Mouse (Mus musculus): ENCODE measurements around the gene Tgfa. TPM values are rescaled to one million over a fixed set of nuclear protein-coding genes. Genes with fewer than 3 reads are reported as not detected.

Gene Tgfa
- polyA plus RNA-seq, 1 experiment from 2014 or later: 1.5 TPM

- H3K27me3 ChIP-seq: no peaks in the 10 kb centered on the region
- 96% methylated on average over 2 of the region's 2 CpGs for WGBS
- no peak for ATAC-seq (ENCODE audit: insufficient number of reproducible peaks, insufficient read depth, low FRiP score, low TSS enrichment, low read depth)
- no peaks in the 10 kb centered on the region for H3K4me1 ChIP-seq (replicated peaks)
- H3K27ac ChIP-seq: no peak overlapping the region
- no peak overlapping the region for H3K4me2 ChIP-seq
- no peak overlapping the region for H3K4me3 ChIP-seq (replicated peaks)
- H3K9ac ChIP-seq (replicated peaks): no peak overlapping the region
- no peaks in the 10 kb centered on the region for H3K9me3 ChIP-seq
- H3K36me3 ChIP-seq: no peaks in the 10 kb centered on the region
These were observed 101.9 kb downstream of the Tgfa start for GRCm38 (mm10) chr6:86296938-86297337.

- H3K36me3 ChIP-seq: no peaks in the 10 kb centered on the region
- WGBS: 92% methylated on average over 3 of the region's 3 CpGs
- no peak overlapping the region for H3K4me2 ChIP-seq
- H3K4me3 ChIP-seq (replicated peaks): no peak overlapping the region
- H3K27ac ChIP-seq: no peak overlapping the region
- ATAC-seq (ENCODE audit: insufficient number of reproducible peaks, insufficient read depth, low FRiP score, low TSS enrichment, low read depth): no peak
- no peaks in the 10 kb centered on the region for H3K27me3 ChIP-seq
- H3K9me3 ChIP-seq: no peaks in the 10 kb centered on the region
- H3K9ac ChIP-seq (replicated peaks): no peak overlapping the region
- no peaks in the 10 kb centered on the region for H3K4me1 ChIP-seq (replicated peaks)
These were observed 103.9 kb downstream of the Tgfa start for GRCm38 (mm10) chr6:86298961-86299360.

- no peak overlapping the region for H3K4me2 ChIP-seq
- H3K4me1 ChIP-seq (replicated peaks): no peaks in the 10 kb centered on the region
- no peaks in the 10 kb centered on the region for H3K27me3 ChIP-seq
- no peak overlapping the region for H3K4me3 ChIP-seq (replicated peaks)
- 81% methylated on average over 2 of the region's 2 CpGs for WGBS
- no peak overlapping the region for H3K27ac ChIP-seq
- ATAC-seq (ENCODE audit: insufficient number of reproducible peaks, insufficient read depth, low FRiP score, low TSS enrichment, low read depth): no peak
- no peaks in the 10 kb centered on the region for H3K9me3 ChIP-seq
- no peak overlapping the region for H3K9ac ChIP-seq (replicated peaks)
- no peaks in the 10 kb centered on the region for H3K36me3 ChIP-seq
These were observed 104.4 kb downstream of the Tgfa start for GRCm38 (mm10) chr6:86299381-86299780.

- 86% methylated on average over 4 of the region's 4 CpGs for WGBS
- H3K27me3 ChIP-seq: no peaks in the 10 kb centered on the region
- no peak overlapping the region for H3K27ac ChIP-seq
- no peak for ATAC-seq (ENCODE audit: insufficient number of reproducible peaks, insufficient read depth, low FRiP score, low TSS enrichment, low read depth)
- no peaks in the 10 kb centered on the region for H3K9me3 ChIP-seq
- no peak overlapping the region for H3K9ac ChIP-seq (replicated peaks)
- no peak overlapping the region for H3K4me2 ChIP-seq
- no peaks in the 10 kb centered on the region for H3K36me3 ChIP-seq
- H3K4me1 ChIP-seq (replicated peaks): no peaks in the 10 kb centered on the region
- no peak overlapping the region for H3K4me3 ChIP-seq (replicated peaks)
These were observed 110.7 kb downstream of the Tgfa start for GRCm38 (mm10) chr6:86305680-86306079.

GRCm38 (mm10) chr6:86314011-86314410, 119.0 kb downstream of the Tgfa start:
- Histone ChIP-seq H3K27me3 (no peaks in the 10 kb centered on the region), H3K9me3 (no peaks in the 10 kb centered on the region), H3K4me1 (replicated peaks) (no peaks in the 10 kb centered on the region; the same call in 1 of the 2 replicates), H3K9ac (replicated peaks) (no peak overlapping the region), H3K27ac (no peak overlapping the region), H3K4me2 (no peak overlapping the region), H3K36me3 (no peaks in the 10 kb centered on the region), H3K4me3 (replicated peaks) (no peak overlapping the region)
- no peak for ATAC-seq (ENCODE audit: insufficient number of reproducible peaks, insufficient read depth, low FRiP score, low TSS enrichment, low read depth)
- 48% methylated on average over 1 of the region's 1 CpGs for WGBS

GRCm38 (mm10) chr6:86317066-86317465, 122.0 kb downstream of the Tgfa start:
- ATAC-seq (ENCODE audit: insufficient number of reproducible peaks, insufficient read depth, low FRiP score, low TSS enrichment, low read depth): no peak
- H3K36me3 ChIP-seq: no peaks in the 10 kb centered on the region
- H3K9me3 ChIP-seq: no peaks in the 10 kb centered on the region
- WGBS: 73% methylated on average over 1 of the region's 1 CpGs
- no peaks in the 10 kb centered on the region for H3K27me3 ChIP-seq
- no peak overlapping the region for H3K4me3 ChIP-seq (replicated peaks)
- H3K4me2 ChIP-seq: no peak overlapping the region
- H3K27ac ChIP-seq: no peak overlapping the region
- H3K4me1 ChIP-seq (replicated peaks): no peaks in the 10 kb centered on the region; the same call in 1 of the 2 replicates
- H3K9ac ChIP-seq (replicated peaks): no peak overlapping the region

- no peak for ATAC-seq (ENCODE audit: insufficient number of reproducible peaks, insufficient read depth, low FRiP score, low TSS enrichment, low read depth)
These were observed 123.8 kb downstream of the Tgfa start for GRCm38 (mm10) chr6:86318855-86319254.

GRCm38 (mm10) chr6:86322031-86322563, 127.1 kb downstream of the Tgfa start:
- Histone ChIP-seq H3K27me3 (no peaks in the 10 kb centered on the region), H3K4me3 (replicated peaks) (no peak overlapping the region), H3K4me1 (replicated peaks) (no peaks in the 10 kb centered on the region), H3K9me3 (no peaks in the 10 kb centered on the region), H3K36me3 (no peaks in the 10 kb centered on the region), H3K9ac (replicated peaks) (no peak overlapping the region), H3K4me2 (no peak overlapping the region), H3K27ac (no peak overlapping the region)
- no peak for ATAC-seq (ENCODE audit: insufficient number of reproducible peaks, insufficient read depth, low FRiP score, low TSS enrichment, low read depth)
- 93% methylated on average over 5 of the region's 5 CpGs for WGBS

More at GRCm38 (mm10) chr6:86318855-86319254, 123.8 kb downstream of the Tgfa start:
- Histone ChIP-seq H3K36me3 (no peaks in the 10 kb centered on the region), H3K4me1 (replicated peaks) (no peaks in the 10 kb centered on the region), H3K9ac (replicated peaks) (no peak overlapping the region), H3K27me3 (no peaks in the 10 kb centered on the region), H3K4me3 (replicated peaks) (no peak overlapping the region), H3K9me3 (no peaks in the 10 kb centered on the region), H3K4me2 (no peak overlapping the region), H3K27ac (no peak overlapping the region)
- 69% methylated on average over 4 of the region's 4 CpGs for WGBS

- Histone ChIP-seq H3K4me3 (replicated peaks) (no peak overlapping the region), H3K27ac (no peak overlapping the region), H3K4me2 (no peak overlapping the region), H3K9me3 (no peaks in the 10 kb centered on the region), H3K4me1 (replicated peaks) (no peaks in the 10 kb centered on the region), H3K27me3 (no peaks in the 10 kb centered on the region), H3K36me3 (no peaks in the 10 kb centered on the region), H3K9ac (replicated peaks) (no peak overlapping the region)
- WGBS: 90% methylated on average over 9 of the region's 9 CpGs
- ATAC-seq (ENCODE audit: insufficient number of reproducible peaks, insufficient read depth, low FRiP score, low TSS enrichment, low read depth): no peak
These were observed 128.0 kb downstream of the Tgfa start for GRCm38 (mm10) chr6:86322991-86323390.

- no peaks in the 10 kb centered on the region for H3K9me3 ChIP-seq
- no peak for ATAC-seq (ENCODE audit: insufficient number of reproducible peaks, insufficient read depth, low FRiP score, low TSS enrichment, low read depth)
- no peaks in the 10 kb centered on the region for H3K36me3 ChIP-seq
- no peak overlapping the region for H3K27ac ChIP-seq
- no peaks in the 10 kb centered on the region for H3K27me3 ChIP-seq
- no peak overlapping the region for H3K4me2 ChIP-seq
- H3K4me1 ChIP-seq (replicated peaks): no peaks in the 10 kb centered on the region
- no peak overlapping the region for H3K4me3 ChIP-seq (replicated peaks)
- H3K9ac ChIP-seq (replicated peaks): no peak overlapping the region
- WGBS: 75% methylated on average over 3 of the region's 3 CpGs
These were observed 129.4 kb downstream of the Tgfa start for GRCm38 (mm10) chr6:86324400-86324799.

All from limb, embryonic 12.5 days (tissue).